Mouse (Mus musculus) hindbrain, embryonic 12.5 days (tissue): ENCODE results near the gene Map3k7. TPM values are rescaled to one million over a fixed set of nuclear protein-coding genes. Genes with fewer than 3 reads are reported as not detected.
A peak's percentile ranks its signal among the peaks of the same experiment; 100 is the strongest.

Experiments
- ATAC-seq: fragments of 200-750 bp; cut with Nextera tagmentation; 2 replicates; pipeline ENCODE4 v1.8.0; 2017; ENCODE audit warnings: moderate TSS enrichment; ENCODE audit not compliant: low FRiP score
- H3K27ac ChIP-seq: fragments of 300-500 bp; sonication (generic); 2 replicates; pipeline ENCODE4 v1.5.1; 2016; ENCODE audit warnings: mild to moderate bottlenecking
- H3K27me3 ChIP-seq: fragments of 300-500 bp; sonication (generic); 2 replicates; pipeline ENCODE4 v1.6.1; 2016; ENCODE audit warnings: mild to moderate bottlenecking
- H3K36me3 ChIP-seq: fragments of 300-500 bp; sonication (generic); 2 replicates; pipeline ENCODE4 v1.6.1; 2016; ENCODE audit warnings: mild to moderate bottlenecking
- H3K4me1 ChIP-seq: fragments of 300-500 bp; sonication (generic); 2 replicates; pipeline ENCODE4 v1.6.1; 2016
- H3K4me2 ChIP-seq: fragments of 300-500 bp; sonication (generic); replicated peaks from 2 replicates; pipeline ENCODE4 v1.6.1; 2016; ENCODE audit warnings: mild to moderate bottlenecking
- H3K4me3 ChIP-seq: fragments of 300-500 bp; sonication (generic); 2 replicates; pipeline ENCODE4 v1.5.1; 2016; ENCODE audit warnings: mild to moderate bottlenecking
- H3K9ac ChIP-seq: fragments of 300-500 bp; sonication (generic); 2 replicates; pipeline ENCODE4 v1.6.1; 2016; ENCODE audit warnings: mild to moderate bottlenecking, moderate library complexity
- H3K9me3 ChIP-seq: fragments of 300-500 bp; sonication (generic); replicated peaks from 2 replicates; pipeline ENCODE4 v1.6.1; 2016; ENCODE audit warnings: mild to moderate bottlenecking
- WGBS: fragments of 180-500 bp; shearing (Covaris S2); methylation state at CpG from one replicate; pipeline ENCODE4 v1.1.7; 2016; 5-methylcytosine and 5-hydroxymethylcytosine counted together
- polyA plus RNA-seq: library from polyadenylated mRNA; unstranded; fragments of >200 nt; fragmentation: Nextera tagmentation; extraction: Ambion mirVana; gene quantifications from 2 replicates; pipeline ENCODE4 v1.2.1, GENCODE M21; 2016

Gene Map3k7
- 49.2 and 53.9 TPM in 2 replicates for polyA plus RNA-seq

GRCm38 (mm10) chr4:31963354-31964193, at the start of gene Map3k7:
Gene Map3k7, plus strand, starts transcription at chr4:31964097.
- peak within 1 kb of the TSS; percentile 82 for H3K4me2 ChIP-seq

GRCm38 (mm10) chr4:31915114-31915513, 48.8 kb upstream of the Map3k7 start:
- Histone ChIP-seq H3K4me2 (no peak overlapping the region), H3K27me3 (no peaks in the 10 kb centered on the region), H3K4me3 (no peak overlapping the region), H3K4me1 (no peaks in the 10 kb centered on the region), H3K9ac (no peak overlapping the region), H3K27ac (no peak overlapping the region), H3K36me3 (no peaks in the 10 kb centered on the region), H3K9me3 (no peaks in the 10 kb centered on the region)
- no peak for ATAC-seq
- 80% methylated on average over 11 of the region's 11 CpGs for WGBS

More at GRCm38 (mm10) chr4:31963354-31964193, at the start of gene Map3k7:
- Histone ChIP-seq H3K4me3 (peak within 1 kb of the TSS; percentile 85), H3K9ac (peak within 1 kb of the TSS; percentile 89), H3K36me3 (no peaks in the 10 kb centered on the region), H3K9me3 (no peaks in the 10 kb centered on the region), H3K27ac (peak within 1 kb of the TSS; percentile 98), H3K4me1 (peaks cover 18% of the 10 kb centered on the region), H3K27me3 (no peaks in the 10 kb centered on the region)
- WGBS, result under 1% methylated on average over 85 of the region's 88 CpGs
- ATAC-seq, result peak; percentile 96

- H3K36me3 ChIP-seq, result no peaks in the 10 kb centered on the region
- no peak overlapping the region for H3K4me2 ChIP-seq
- H3K27ac ChIP-seq, result no peak overlapping the region
- no peaks in the 10 kb centered on the region; the same call in 1 of the 2 replicates for H3K27me3 ChIP-seq
- no peaks in the 10 kb centered on the region for H3K9me3 ChIP-seq
- no peak overlapping the region for H3K9ac ChIP-seq
- no peaks in the 10 kb centered on the region for H3K4me1 ChIP-seq
- no peak overlapping the region for H3K4me3 ChIP-seq
- ATAC-seq, result no peak
- 92% methylated on average over 5 of the region's 5 CpGs for WGBS
Measured at GRCm38 (mm10) chr4:31918717-31919116, 45.2 kb upstream of the Map3k7 start.

- no peak overlapping the region for H3K27ac ChIP-seq
- no peak overlapping the region for H3K9ac ChIP-seq
- no peaks in the 10 kb centered on the region for H3K36me3 ChIP-seq
- no peaks in the 10 kb centered on the region for H3K4me1 ChIP-seq
- no peak overlapping the region for H3K4me3 ChIP-seq
- ATAC-seq, result no peak
- no peaks in the 10 kb centered on the region for H3K9me3 ChIP-seq
- H3K27me3 ChIP-seq, result no peaks in the 10 kb centered on the region; the same call in 1 of the 2 replicates
- 76% methylated on average over 7 of the region's 7 CpGs for WGBS
- H3K4me2 ChIP-seq, result no peak overlapping the region
Measured at GRCm38 (mm10) chr4:31922215-31922614, 41.7 kb upstream of the Map3k7 start.

- H3K4me1 ChIP-seq, result no peaks in the 10 kb centered on the region
- H3K27ac ChIP-seq, result no peak overlapping the region
- 71% methylated on average over 8 of the region's 8 CpGs for WGBS
- H3K9ac ChIP-seq, result no peak overlapping the region
- H3K27me3 ChIP-seq, result no peaks in the 10 kb centered on the region; the same call in 1 of the 2 replicates
- H3K36me3 ChIP-seq, result no peaks in the 10 kb centered on the region
- H3K4me3 ChIP-seq, result no peak overlapping the region
- no peak for ATAC-seq
- H3K4me2 ChIP-seq, result no peak overlapping the region
- no peaks in the 10 kb centered on the region for H3K9me3 ChIP-seq
Measured at GRCm38 (mm10) chr4:31923437-31923836, 40.5 kb upstream of the Map3k7 start.

GRCm38 (mm10) chr4:31924301-31925185, 39.4 kb upstream of the Map3k7 start:
- Histone ChIP-seq H3K27me3 (no peaks in the 10 kb centered on the region; the same call in 1 of the 2 replicates), H3K36me3 (no peaks in the 10 kb centered on the region), H3K4me2 (no peak overlapping the region), H3K4me3 (no peak overlapping the region), H3K9ac (no peak overlapping the region), H3K9me3 (no peaks in the 10 kb centered on the region), H3K27ac (no peak overlapping the region), H3K4me1 (no peaks in the 10 kb centered on the region)
- WGBS, result 38% methylated on average over 14 of the region's 14 CpGs
- ATAC-seq, result no peak

GRCm38 (mm10) chr4:31933171-31933570, 30.7 kb upstream of the Map3k7 start:
- ATAC-seq, result no peak
- Histone ChIP-seq H3K9ac (no peak overlapping the region), H3K27me3 (no peaks in the 10 kb centered on the region; the same call in 1 of the 2 replicates), H3K4me3 (no peak overlapping the region), H3K4me1 (peaks cover 9% of the 10 kb centered on the region), H3K36me3 (no peaks in the 10 kb centered on the region), H3K9me3 (no peaks in the 10 kb centered on the region), H3K4me2 (no peak overlapping the region), H3K27ac (no peak overlapping the region)
- WGBS, result 62% methylated on average over 3 of the region's 3 CpGs

- WGBS, result 75% methylated on average over 3 of the region's 3 CpGs
- ATAC-seq, result no peak
- H3K27me3 ChIP-seq, result no peaks in the 10 kb centered on the region; the same call in 1 of the 2 replicates
- no peaks in the 10 kb centered on the region for H3K36me3 ChIP-seq
- no peak overlapping the region for H3K27ac ChIP-seq
- no peak overlapping the region for H3K4me2 ChIP-seq
- H3K4me3 ChIP-seq, result no peak overlapping the region
- H3K9ac ChIP-seq, result no peak overlapping the region
- H3K4me1 ChIP-seq, result peaks cover 9% of the 10 kb centered on the region
- no peaks in the 10 kb centered on the region for H3K9me3 ChIP-seq
Measured at GRCm38 (mm10) chr4:31935831-31936306, 28.0 kb upstream of the Map3k7 start.

- Histone ChIP-seq H3K4me1 (peaks cover 9% of the 10 kb centered on the region), H3K27ac (no peak overlapping the region), H3K9me3 (no peaks in the 10 kb centered on the region), H3K4me3 (no peak overlapping the region), H3K27me3 (no peaks in the 10 kb centered on the region; the same call in 1 of the 2 replicates), H3K4me2 (peak overlapping the region; percentile 73; the same call in 1 of the 2 replicates), H3K9ac (no peak overlapping the region), H3K36me3 (no peaks in the 10 kb centered on the region)
- no peak for ATAC-seq
- WGBS, result 11% methylated on average over 8 of the region's 8 CpGs
Measured at GRCm38 (mm10) chr4:31936358-31936757, 27.5 kb upstream of the Map3k7 start.

- Histone ChIP-seq H3K9me3 (no peaks in the 10 kb centered on the region), H3K4me1 (peaks cover 9% of the 10 kb centered on the region), H3K4me2 (peak overlapping the region; percentile 73), H3K36me3 (no peaks in the 10 kb centered on the region), H3K27me3 (no peaks in the 10 kb centered on the region; the same call in 1 of the 2 replicates), H3K4me3 (peak overlapping the region; percentile 43), H3K27ac (peak overlapping the region; percentile 69; the same call in 1 of the 2 replicates), H3K9ac (peak overlapping the region; percentile 67)
- no peak for ATAC-seq
- WGBS, result 3% methylated on average over 15 of the region's 15 CpGs
Measured at GRCm38 (mm10) chr4:31936911-31937375, 27.0 kb upstream of the Map3k7 start.

- no peaks in the 10 kb centered on the region for H3K36me3 ChIP-seq
- H3K4me1 ChIP-seq, result peaks cover 9% of the 10 kb centered on the region
- no peaks in the 10 kb centered on the region for H3K9me3 ChIP-seq
- under 1% methylated on average over 34 of the region's 36 CpGs for WGBS
- peak overlapping the region; percentile 67 for H3K9ac ChIP-seq
- H3K27me3 ChIP-seq, result no peaks in the 10 kb centered on the region; the same call in 1 of the 2 replicates
- peak overlapping the region; percentile 43 for H3K4me3 ChIP-seq
- peak overlapping the region; percentile 73 for H3K4me2 ChIP-seq
- ATAC-seq, result peak; percentile 85
- peak overlapping the region; percentile 69 for H3K27ac ChIP-seq
Measured at GRCm38 (mm10) chr4:31937376-31938281, 26.3 kb upstream of the Map3k7 start.
